Mouse (Mus musculus) C2C12 (cell line): ENCODE data around the gene Kxd1. TPM values are rescaled to one million over a fixed set of nuclear protein-coding genes. Genes with fewer than 3 reads are reported as not detected.

Experiments
- H3K27me3 ChIP-seq: one replicate; pipeline ENCODE4 v1.6.1; 2011; ENCODE audit not compliant: control insufficient read depth, insufficient read depth, insufficient read length
- H3K36me3 ChIP-seq: one replicate; pipeline ENCODE4 v1.6.1; 2011; ENCODE audit not compliant: control insufficient read depth, insufficient read depth
- H3K4me3 ChIP-seq: one replicate; pipeline ENCODE4 v1.5.1; 2011; ENCODE audit warnings: mild to moderate bottlenecking, control low read depth; ENCODE audit not compliant: poor library complexity, insufficient read depth, severe bottlenecking
- H3K79me2 ChIP-seq: one replicate; pipeline ENCODE4 v1.6.1; 2011; ENCODE audit not compliant: control insufficient read depth, insufficient read depth
- H3K79me3 ChIP-seq: one replicate; pipeline ENCODE4 v1.6.1; 2011; ENCODE audit warnings: low read depth, control low read depth
- H3ac ChIP-seq: one replicate; pipeline ENCODE3; 2011; ENCODE audit warnings: low read depth; ENCODE audit not compliant: control insufficient read depth, insufficient read length
- CEBPB ChIP-seq: IDR thresholded peaks from one replicate; pipeline ENCODE4 v1.6.1; 2011; ENCODE audit warnings: low read depth, mild to moderate bottlenecking, control low read depth, moderate library complexity
- CTCF ChIP-seq: IDR thresholded peaks from one replicate; pipeline ENCODE4 v1.5.1; 2011; ENCODE audit not compliant: control insufficient read depth, insufficient read depth, insufficient read length
- FOSL1 ChIP-seq: IDR thresholded peaks from one replicate; pipeline ENCODE4 v1.8.0; 2011; ENCODE audit warnings: mild to moderate bottlenecking, low read length; ENCODE audit not compliant: poor library complexity, insufficient read depth, severe bottlenecking
- MAX ChIP-seq: IDR thresholded peaks from one replicate; pipeline ENCODE4 v1.6.1; 2011; ENCODE audit warnings: mild to moderate bottlenecking, control low read depth
- MYOD1 ChIP-seq: IDR thresholded peaks from one replicate; pipeline ENCODE4 v1.6.1; 2011; ENCODE audit warnings: low read depth; ENCODE audit not compliant: control insufficient read depth, insufficient read length
- MYOG ChIP-seq: IDR thresholded peaks from one replicate; pipeline ENCODE4 v1.6.1; 2011; ENCODE audit not compliant: control insufficient read depth, insufficient read length; ENCODE audit errors: extremely low read depth
- USF1 ChIP-seq: IDR thresholded peaks from one replicate; pipeline ENCODE4 v1.6.1; 2011; ENCODE audit warnings: low read depth, mild to moderate bottlenecking, control low read depth, moderate library complexity
- polyA plus RNA-seq: library from polyadenylated mRNA; unstranded; fragments of >200 nt; fragmentation: generic; extraction: Trizol; gene quantifications from one replicate; pipeline ENCODE4 v1.2.1, GENCODE M21; 2012; ENCODE audit warnings: missing spikeins

Kxd1 gene
- polyA plus RNA-seq, 1 experiment: 47.5 TPM

DNA sequence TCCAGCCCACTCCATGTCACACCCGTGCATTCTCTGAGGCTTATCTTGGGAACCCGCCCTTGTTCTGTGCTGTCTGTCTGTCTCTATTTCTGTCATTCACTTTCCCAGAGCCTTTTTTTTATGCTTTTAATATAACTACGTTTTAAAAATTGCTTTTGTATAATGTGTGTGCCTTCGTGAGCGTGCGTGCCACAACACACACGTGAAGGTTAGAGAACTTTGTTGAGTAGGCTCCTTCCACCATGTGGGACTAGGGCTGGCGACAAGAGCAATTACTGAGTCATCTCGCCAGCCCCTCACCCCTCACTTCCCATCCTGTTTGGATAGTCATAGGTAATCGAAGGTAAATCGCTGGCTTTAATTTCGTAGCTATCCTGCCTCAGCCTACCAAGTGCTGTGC is 25.2 kb downstream of the Kxd1 start:
- peaks cover 11% of the 10 kb centered on the region for H3K79me3 ChIP-seq
- H3K4me3 ChIP-seq: no peak overlapping the region
- peaks cover 29% of the 10 kb centered on the region for H3K79me2 ChIP-seq
- H3K36me3 ChIP-seq: peaks cover 18% of the 10 kb centered on the region
- no peak overlapping the region for H3ac ChIP-seq
- TF ChIP-seq MAX (no peak), CTCF (no peak), MYOG (no peak), CEBPB (no peak), USF1 (no peak), MYOD1 (no peak), FOSL1 (no peak)
- no peaks in the 10 kb centered on the region for H3K27me3 ChIP-seq

DNA sequence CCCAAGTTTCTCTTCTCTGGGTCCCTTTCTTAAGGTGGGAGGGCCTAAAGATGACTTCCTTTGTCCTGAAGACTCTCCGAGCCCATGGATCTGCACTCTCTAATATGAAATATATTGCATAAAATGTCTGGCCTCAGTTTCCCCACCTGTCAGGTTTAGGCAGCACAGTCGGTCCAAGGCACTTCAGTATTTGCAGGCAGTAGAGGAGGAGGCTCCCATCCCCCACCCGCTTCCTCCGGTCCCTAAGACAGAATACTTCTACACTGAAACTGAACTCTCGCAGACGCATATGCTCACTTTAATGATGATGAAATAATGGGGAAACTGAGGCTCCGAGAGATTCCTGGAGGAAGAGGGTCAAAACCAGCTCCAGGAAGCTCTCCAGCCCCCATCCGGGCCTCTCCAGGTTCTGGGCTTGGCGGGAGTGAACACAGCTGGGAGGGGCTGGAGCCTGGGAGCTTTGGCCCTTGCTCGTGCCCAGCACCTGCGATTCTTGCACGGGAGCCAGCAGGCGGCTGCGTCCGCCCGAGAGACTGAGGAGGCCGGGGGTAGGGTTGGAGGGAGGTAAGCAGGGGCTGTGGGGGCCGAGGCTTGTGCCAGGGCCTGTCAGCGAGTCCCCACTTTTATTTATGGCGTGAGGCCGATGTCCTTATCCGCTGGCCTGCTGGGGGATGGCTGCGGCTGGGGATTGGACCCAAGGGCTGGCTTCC is 25.8 kb downstream of the Kxd1 start:
- H3K79me2 ChIP-seq: peaks cover 29% of the 10 kb centered on the region
- no peak overlapping the region for H3ac ChIP-seq
- H3K36me3 ChIP-seq: peaks cover 12% of the 10 kb centered on the region
- H3K27me3 ChIP-seq: no peaks in the 10 kb centered on the region
- peaks cover 15% of the 10 kb centered on the region for H3K79me3 ChIP-seq
- TF ChIP-seq CTCF (no peak), USF1 (no peak), CEBPB (no peak), MAX (no peak), FOSL1 (no peak), MYOG (no peak), MYOD1 (no peak)
- no peak overlapping the region for H3K4me3 ChIP-seq

DNA sequence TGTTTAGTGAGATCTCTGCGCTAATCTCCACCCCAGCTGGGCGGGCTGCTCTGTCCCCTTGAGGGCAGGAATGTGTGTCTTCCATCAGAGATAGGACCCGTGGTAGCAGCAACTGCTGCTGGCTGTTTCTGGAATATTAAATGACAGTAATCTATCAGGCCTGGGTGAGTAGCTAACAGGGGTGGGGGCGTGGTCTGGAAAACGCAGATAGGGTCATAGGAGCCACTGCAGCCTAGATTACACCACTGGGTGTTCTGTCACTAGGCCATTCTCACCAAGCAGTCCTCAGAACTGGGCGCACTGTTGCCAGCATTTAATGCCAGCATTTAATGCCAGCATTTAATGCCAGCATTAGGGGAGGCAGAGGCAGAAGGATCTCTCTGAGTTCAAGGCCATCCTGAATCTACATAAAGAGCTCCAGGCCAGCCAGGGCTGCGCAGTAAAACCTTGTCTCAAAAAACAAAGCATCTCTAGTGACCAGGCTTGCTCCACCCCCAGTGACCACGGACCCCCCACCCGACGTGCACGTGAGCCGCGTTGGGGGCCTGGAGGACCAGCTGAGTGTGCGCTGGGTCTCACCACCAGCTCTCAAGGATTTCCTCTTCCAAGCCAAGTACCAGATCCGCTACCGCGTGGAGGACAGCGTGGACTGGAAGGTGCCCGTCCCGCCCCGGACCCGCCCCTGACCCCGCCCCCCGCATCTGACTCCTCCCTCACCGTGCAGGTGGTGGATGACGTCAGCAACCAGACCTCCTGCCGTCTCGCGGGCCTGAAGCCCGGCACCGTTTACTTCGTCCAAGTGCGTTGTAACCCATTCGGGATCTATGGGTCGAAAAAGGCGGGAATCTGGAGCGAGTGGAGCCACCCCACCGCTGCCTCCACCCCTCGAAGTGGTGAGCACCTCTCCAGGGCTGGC is 27.1 kb downstream of the Kxd1 start:
- TF ChIP-seq MYOG (no peak), CTCF (no peak), CEBPB (no peak), MYOD1 (no peak), FOSL1 (no peak), MAX (no peak), USF1 (no peak)
- H3K4me3 ChIP-seq: no peak overlapping the region
- H3K36me3 ChIP-seq: peaks cover 12% of the 10 kb centered on the region
- H3K79me2 ChIP-seq: peaks cover 37% of the 10 kb centered on the region
- no peaks in the 10 kb centered on the region for H3K27me3 ChIP-seq
- H3ac ChIP-seq: no peak overlapping the region
- peaks cover 19% of the 10 kb centered on the region for H3K79me3 ChIP-seq

DNA sequence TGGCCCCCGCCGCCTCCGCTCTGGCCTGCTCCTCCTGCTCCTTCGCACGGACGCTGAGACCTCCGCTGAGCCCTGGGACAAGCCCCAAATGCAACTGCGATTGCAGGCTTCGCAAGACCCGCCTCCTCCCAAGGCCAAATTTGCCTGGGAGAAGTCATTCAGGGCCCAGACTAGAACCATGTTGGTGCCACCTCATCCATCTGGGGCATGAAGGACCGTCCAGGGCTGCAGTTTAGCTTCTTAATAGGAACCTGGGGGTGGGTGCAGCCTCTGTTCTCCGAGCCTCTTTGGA is 32.0 kb downstream of the Kxd1 start:
- H3K36me3 ChIP-seq: peaks cover 6% of the 10 kb centered on the region
- peaks cover 23% of the 10 kb centered on the region for H3K79me3 ChIP-seq
- H3ac ChIP-seq: no peak overlapping the region
- TF ChIP-seq MYOD1: no peak
- TF ChIP-seq MAX: no peak
- TF ChIP-seq CEBPB: no peak
- no peak for TF ChIP-seq MYOG
- no peak for TF ChIP-seq FOSL1
- no peak for TF ChIP-seq CTCF
- no peak for TF ChIP-seq USF1
- H3K27me3 ChIP-seq: no peaks in the 10 kb centered on the region
- peaks cover 53% of the 10 kb centered on the region for H3K79me2 ChIP-seq
- no peak overlapping the region for H3K4me3 ChIP-seq

DNA sequence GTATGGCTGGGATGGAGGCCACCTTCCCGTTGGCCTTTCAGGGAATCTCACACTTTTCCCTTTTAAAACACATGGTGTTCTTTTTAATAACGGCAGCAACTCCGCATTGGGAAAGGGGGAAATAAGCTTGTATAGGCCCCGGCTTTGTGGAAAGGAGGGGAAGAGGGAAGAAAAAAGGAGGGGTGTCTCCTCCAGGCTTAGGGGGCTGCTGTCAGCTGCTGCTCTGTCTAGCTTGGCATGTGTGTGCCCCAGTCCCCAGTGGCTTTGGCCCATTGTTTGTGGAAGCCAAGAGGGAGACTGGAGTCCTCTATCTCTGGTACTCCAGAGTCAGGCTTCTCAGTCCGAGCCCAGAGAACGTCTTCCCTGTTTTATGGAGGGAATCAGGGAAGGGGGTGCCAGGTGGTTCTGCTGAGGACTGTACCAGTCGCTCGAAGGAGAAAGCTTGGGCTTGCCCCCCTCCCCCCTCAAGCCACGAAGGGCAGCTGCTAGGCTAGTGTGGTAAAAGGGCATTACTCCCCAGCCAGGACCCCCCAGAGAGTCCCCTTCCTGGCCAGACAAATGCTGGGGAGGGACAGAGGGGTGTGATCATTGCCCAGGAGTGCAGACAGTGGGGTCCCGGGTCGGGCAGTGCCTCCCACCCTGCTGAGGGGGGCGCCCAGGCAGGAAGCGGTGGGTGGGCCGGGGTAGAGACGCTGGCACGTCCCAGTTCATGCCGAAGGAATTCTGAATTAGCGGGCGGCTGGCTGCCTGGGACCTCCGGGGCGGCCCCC is 32.6 kb downstream of the Kxd1 start:
- Histone ChIP-seq H3K27me3 (no peaks in the 10 kb centered on the region), H3K4me3 (peak overlapping the region; percentile 51), H3K79me3 (peaks cover 23% of the 10 kb centered on the region), H3K79me2 (peaks cover 53% of the 10 kb centered on the region), H3ac (no peak overlapping the region), H3K36me3 (peaks cover 3% of the 10 kb centered on the region)
- TF ChIP-seq MAX: no peak
- TF ChIP-seq MYOG: no peak
- TF ChIP-seq CTCF: no peak
- no peak for TF ChIP-seq MYOD1
- no peak for TF ChIP-seq CEBPB
- no peak for TF ChIP-seq FOSL1
